Mouse (Mus musculus) CH12.LX (cell line): Measurements from ENCODE around the gene Rps16.

Source experiments
- CTCF ChIP-seq, 2 experiments: IDR thresholded peaks in 1 of 2; conservative IDR thresholded peaks in 1 of 2; 2 replicates each; pipeline ENCODE4 v1.5.1; 2011 to 2012; ENCODE audit warnings: low read depth in 2 of 2, low read length in 2 of 2, improper control_type of control experiment in 1 of 2, inconsistent platforms in 1 of 2, mild to moderate bottlenecking in 1 of 2, moderate library complexity in 1 of 2
- EP300 ChIP-seq: IDR thresholded peaks from 2 replicates; pipeline ENCODE4 v1.6.1; 2011; ENCODE audit warnings: low read length, improper control_type of control experiment
- HCFC1 ChIP-seq: IDR thresholded peaks from 2 replicates; pipeline ENCODE4 v1.6.1; 2012; ENCODE audit warnings: low read depth, mild to moderate bottlenecking, inconsistent platforms, low read length, improper control_type of control experiment
- POLR2A ChIP-seq: IDR thresholded peaks from 2 replicates; pipeline ENCODE4 v1.6.1; 2011; ENCODE audit warnings: low read depth, mild to moderate bottlenecking, improper control_type of control experiment, low read length
- RAD21 ChIP-seq: IDR thresholded peaks from 2 replicates; pipeline ENCODE4 v1.6.1; 2011; ENCODE audit warnings: low read depth, mild to moderate bottlenecking, low read length, improper control_type of control experiment, moderate library complexity
- USF1 ChIP-seq: IDR thresholded peaks from 2 replicates; pipeline ENCODE4 v1.6.1; 2014; ENCODE audit warnings: low read depth, mild to moderate bottlenecking, inconsistent platforms, low read length, improper control_type of control experiment
- ZKSCAN1 ChIP-seq: IDR thresholded peaks from 2 replicates; pipeline ENCODE4 v1.6.1; 2012; ENCODE audit warnings: low read depth, inconsistent platforms, low read length, improper control_type of control experiment, borderline replicate concordance

DNA sequence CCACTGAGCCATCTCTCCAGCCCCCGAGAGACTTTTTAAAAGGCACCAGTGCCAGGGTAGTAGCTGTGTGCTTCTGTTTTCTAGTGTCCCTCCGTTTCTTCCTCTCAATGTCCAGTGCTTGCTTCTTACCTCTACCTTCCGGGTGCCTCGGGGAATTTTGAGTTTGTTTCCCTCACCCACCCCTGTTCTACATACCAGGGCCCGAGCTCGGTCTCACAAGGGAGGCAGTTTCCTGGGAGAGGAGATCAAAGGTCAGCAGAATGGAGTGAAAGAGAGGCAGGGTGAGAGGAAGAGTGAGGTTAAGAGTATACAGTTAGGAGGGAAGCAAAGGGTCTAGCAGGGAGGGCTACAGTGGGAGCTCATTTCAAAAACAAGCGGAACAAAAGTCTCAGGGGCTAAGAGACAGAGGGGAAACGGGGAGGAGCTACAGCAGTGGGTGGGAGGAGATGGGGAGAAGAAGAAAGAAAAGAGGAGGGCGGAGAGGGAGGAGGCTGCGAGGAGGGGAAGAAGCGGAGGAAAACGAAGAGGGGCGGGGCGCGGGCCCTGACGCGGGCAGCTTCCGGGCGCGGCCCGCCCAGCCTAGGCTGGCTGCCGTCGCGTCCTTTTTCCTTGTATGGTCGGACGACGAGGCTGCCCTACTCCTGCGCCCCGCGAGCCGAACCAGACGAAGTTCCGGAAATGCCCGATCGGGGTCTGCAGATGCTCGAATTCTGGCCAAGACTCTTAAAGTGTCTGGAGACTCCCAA, 24.9 kb downstream of the Rps16 start:
- TF ChIP-seq RAD21, result no peak
- TF ChIP-seq EP300, result no peak
- TF ChIP-seq POLR2A, result peak; percentile 70
- peak; percentile 62 for TF ChIP-seq HCFC1
- TF ChIP-seq CTCF (conservative IDR thresholded peaks at IDR 0.05 in 1 of 2, IDR thresholded peaks at IDR 0.05 in 1 of 2; ENCODE audit: low read depth in 2 of 2, low read length in 2 of 2), result no peak
- no peak for TF ChIP-seq ZKSCAN1
- no peak for TF ChIP-seq USF1
